28 mouse cellular contexts compared by ENCODE assay signal in the genomic region with DNA sequence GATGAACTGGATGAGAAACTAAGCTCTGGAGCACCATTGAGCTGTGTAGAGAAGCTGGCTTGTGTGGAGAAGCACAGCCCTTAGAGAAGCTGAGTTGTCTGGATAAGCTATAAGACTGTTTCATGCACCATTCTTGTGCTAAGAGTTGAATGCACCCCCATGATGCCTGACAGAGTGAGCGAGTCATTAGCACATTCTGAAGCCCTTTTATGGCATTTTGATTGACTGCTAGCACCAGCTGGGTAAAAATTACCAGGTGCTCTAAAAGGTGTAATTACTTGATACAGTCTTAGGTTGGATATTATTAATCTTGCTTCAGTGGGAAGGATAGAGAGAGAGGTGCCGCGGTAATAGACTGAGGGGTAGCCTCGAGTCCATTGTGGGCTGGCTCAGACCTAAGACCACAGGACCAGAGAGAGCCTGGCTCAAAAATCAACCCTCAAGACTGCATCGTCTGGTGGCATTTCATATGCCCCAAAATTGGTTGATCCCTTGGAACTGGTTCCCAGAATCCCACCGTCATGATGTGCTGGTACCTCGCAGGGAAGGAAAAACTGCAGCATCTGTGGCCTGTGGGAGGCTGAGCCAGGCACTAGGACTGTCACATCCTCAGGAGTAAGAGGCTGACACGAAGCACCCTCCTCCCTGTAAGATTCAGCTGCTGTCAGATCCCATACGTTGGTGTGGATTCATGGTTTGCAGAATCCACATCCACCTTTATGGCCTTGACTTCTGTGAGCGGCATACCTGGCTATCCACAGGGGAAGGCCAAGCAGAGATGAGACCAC. TPM values are rescaled to one million over a fixed set of nuclear protein-coding genes. Genes with fewer than 3 reads are reported as not detected.
DNase-seq lines count a peak whose midpoint lies in the region; ATAC-seq and TF ChIP-seq lines count a peak whose summit lies in the region.
"Had no signal": no experiment of that assay in that cellular context is flagged by ENCODE, and none has a peak within 500 bp of the region (broad histone marks: within the 10 kb centered on the region; RNA-seq: fewer than 3 reads in every experiment).

No protein-coding gene starts in this region.

- intact Hi-C loops in heart, postnatal 10 days (cut with DNase I), result no loop called here

- DNase-seq in forebrain, embryonic 10.5 days (ENCODE audit: extremely low spot score, low spot score), result no peak
- no peak for DNase-seq in frontal cortex, adult 2 months (ENCODE audit: extremely low spot score in 1 of 2, low spot score in 1 of 2)
- peak; percentile 70 for DNase-seq in brain, adult 2 months (ENCODE audit: low read depth, low spot score)
- DNase-seq in forebrain, postnatal 0 days, result peak; percentile 41
- no peak for DNase-seq in heart, postnatal 10 days
- DNase-seq: adrenal gland, adult 8-10 months; adrenal gland, postnatal 25 days; cerebellum, adult 11 months; cerebellum, adult 2 months; cerebellum, adult 9-11 months; cerebellum, postnatal 25 days; embryo, embryonic 11 days; gastrocnemius, postnatal 14 days; heart, adult 11 months; heart, postnatal 36 days; kidney, adult 18-20 months had no signal

- H3K27me3 ChIP-seq in forebrain, embryonic 13.5 days, result no peaks in the 10 kb centered on the region
- no peaks in the 10 kb centered on the region for H3K27me3 ChIP-seq in forebrain, embryonic 10.5 days (ENCODE audit: poor library complexity, severe bottlenecking)
- no peaks in the 10 kb centered on the region for H3K27me3 ChIP-seq in forebrain, postnatal 0 days (ENCODE audit: insufficient read depth, low read length)
- H3K27me3 ChIP-seq: embryonic facial prominence, embryonic 13.5 days; hindbrain, embryonic 13.5 days had no signal

- no peaks in the 10 kb centered on the region for H3K9me3 ChIP-seq in forebrain, embryonic 13.5 days (replicated peaks)
- H3K9me3 ChIP-seq in forebrain, embryonic 10.5 days, result no peaks in the 10 kb centered on the region
- no peaks in the 10 kb centered on the region for H3K9me3 ChIP-seq in forebrain, postnatal 0 days (ENCODE audit: low read length)
- H3K9me3 ChIP-seq: embryonic facial prominence, embryonic 10.5 days; embryonic facial prominence, embryonic 13.5 days; hindbrain, embryonic 10.5 days; hindbrain, embryonic 13.5 days had no signal

- H3K9ac ChIP-seq in forebrain, embryonic 13.5 days, result no peak overlapping the region
- no peak overlapping the region for H3K9ac ChIP-seq in forebrain, postnatal 0 days
- H3K9ac ChIP-seq: embryonic facial prominence, embryonic 13.5 days; hindbrain, embryonic 13.5 days had no signal

- H3K4me2 ChIP-seq in forebrain, embryonic 13.5 days, result no peak overlapping the region
- H3K4me2 ChIP-seq in forebrain, postnatal 0 days (ENCODE audit: low read depth), result no peak overlapping the region
- H3K4me2 ChIP-seq: embryonic facial prominence, embryonic 13.5 days; heart, embryonic 11.5 days; hindbrain, embryonic 13.5 days had no signal

- WGBS in forebrain, embryonic 13.5 days, result 85% methylated on average over 10 of the region's 10 CpGs
- 95% methylated on average over 10 of the region's 10 CpGs for WGBS in forebrain, embryonic 10.5 days
- 86% methylated on average over 10 of the region's 10 CpGs for WGBS in forebrain, postnatal 0 days

- H3K4me3 ChIP-seq in forebrain, embryonic 13.5 days, result no peak overlapping the region
- no peak overlapping the region for H3K4me3 ChIP-seq in forebrain, embryonic 10.5 days
- no peak overlapping the region for H3K4me3 ChIP-seq in forebrain, postnatal 0 days (ENCODE audit: low read depth, low read length)
- H3K4me3 ChIP-seq: embryonic facial prominence, embryonic 10.5 days; embryonic facial prominence, embryonic 13.5 days; erythroblast, embryonic 14.5 days; hindbrain, embryonic 10.5 days; hindbrain, embryonic 13.5 days had no signal

- peak overlapping the region; percentile 71; the same call in 1 of the 2 replicates for H3K27ac ChIP-seq in forebrain, embryonic 13.5 days
- no peak overlapping the region for H3K27ac ChIP-seq in forebrain, embryonic 10.5 days
- H3K27ac ChIP-seq in forebrain, postnatal 0 days (ENCODE audit: low read depth, low read length), result peak overlapping the region; percentile 45
- H3K27ac ChIP-seq: embryonic facial prominence, embryonic 10.5 days; embryonic facial prominence, embryonic 13.5 days; hindbrain, embryonic 13.5 days; hindbrain, postnatal 0 days had no signal

- peaks cover 23% of the 10 kb centered on the region for H3K36me3 ChIP-seq in forebrain, embryonic 13.5 days (ENCODE audit: poor library complexity, severe bottlenecking)
- H3K36me3 ChIP-seq in forebrain, embryonic 10.5 days (replicated peaks), result peaks cover 44% of the 10 kb centered on the region
- no peaks in the 10 kb centered on the region for H3K36me3 ChIP-seq in forebrain, postnatal 0 days (ENCODE audit: insufficient read depth)

- no peak for TF ChIP-seq CTCF in forebrain, postnatal 0 days (IDR thresholded peaks at IDR 0.05; ENCODE audit: low read depth)

- ATAC-seq in forebrain, embryonic 13.5 days, result no peak
- peak; percentile 44; the same call in 1 of the 2 replicates for ATAC-seq in frontal cortex, adult (ENCODE audit: low TSS enrichment)
- peak; percentile 64; the same call in 1 of the 2 replicates for ATAC-seq in forebrain, postnatal 0 days
- ATAC-seq: activated CD4-positive, CD25-positive, alpha-beta regulatory T cell, adult 4 months; hindbrain, postnatal 0 days; inflammation-experienced regulatory T-cells, adult 6 months; intestine, embryonic 16.5 days had no signal

- peaks cover 40% of the 10 kb centered on the region for H3K4me1 ChIP-seq in forebrain, embryonic 13.5 days
- peaks cover 23% of the 10 kb centered on the region for H3K4me1 ChIP-seq in forebrain, embryonic 10.5 days
- H3K4me1 ChIP-seq in forebrain, postnatal 0 days (ENCODE audit: insufficient read depth), result peaks cover 17% of the 10 kb centered on the region

RNA-seq across cellular contexts. Expression of a gene that starts 36.0 kb away (rescaled TPM):
- 19.7 and 20.9 TPM in 2 replicates for polyA plus RNA-seq in forebrain, embryonic 13.5 days (2015; fragmentation: Nextera tagmentation; extraction: Ambion mirVana)
- 22.0 and 24.0 TPM in 2 replicates for polyA plus RNA-seq in forebrain, embryonic 10.5 days (2016; fragmentation: Nextera tagmentation; extraction: Ambion mirVana)
- 17.1 and 18.3 TPM in 2 replicates for polyA plus RNA-seq in frontal cortex, adult 2 months (2012; rRNA removed)
- total RNA-seq in forebrain, postnatal 0 days (2014; rRNA removed), result 21.5 and 28.1 TPM in 2 replicates
- 13.9 and 17.8 TPM in 2 replicates for polyA plus RNA-seq in forebrain, postnatal 0 days (2015; fragmentation: Nextera tagmentation; extraction: Ambion mirVana)
- total RNA-seq in heart, postnatal 10 days (2021), result 10 to 100 TPM; 25.4 to 27.0 TPM

RNA-seq across cellular contexts. Expression of a gene that starts 44.4 kb away (rescaled TPM):
- polyA plus RNA-seq in forebrain, embryonic 13.5 days (2015; fragmentation: Nextera tagmentation; extraction: Ambion mirVana), result 15.3 and 17.5 TPM in 2 replicates
- polyA plus RNA-seq in forebrain, embryonic 10.5 days (2016; fragmentation: Nextera tagmentation; extraction: Ambion mirVana), result 10.9 and 12.1 TPM in 2 replicates
- 41.2 and 43.2 TPM in 2 replicates for polyA plus RNA-seq in frontal cortex, adult 2 months (2012; rRNA removed)
- total RNA-seq in forebrain, postnatal 0 days (2014; rRNA removed), result 26.6 and 27.4 TPM in 2 replicates
- 20.8 and 22.6 TPM in 2 replicates for polyA plus RNA-seq in forebrain, postnatal 0 days (2015; fragmentation: Nextera tagmentation; extraction: Ambion mirVana)
- under 1 TPM; 0.72 to 0.93 TPM for total RNA-seq in heart, postnatal 10 days (2021)
- polyA plus RNA-seq: erythroblast, embryonic 14.5 days; inflammation-experienced regulatory T-cells, adult 6 months had no signal

Comparison
In these comparisons a context has a peak if more than half of its experiments do, and no peak if none do; other contexts are left out.
1. DNase-seq: peak in brain, adult 2 months (single experiment) and forebrain, postnatal 0 days (single experiment); none in forebrain, embryonic 10.5 days (single experiment), frontal cortex, adult 2 months (0 of 2) and heart, postnatal 10 days (0 of 2).